Mouse (Mus musculus) heart, adult 2 months (tissue): Measurements from ENCODE around the gene Trak1. TPM values are rescaled to one million over a fixed set of nuclear protein-coding genes. Genes with fewer than 3 reads are reported as not detected.

ENCODE experiments used
- DNase-seq, 2 experiments: peaks; one replicate each; pipeline ENCODE4 v3.0.0; 2021
- H3K27ac ChIP-seq: fragments of 200-600 bp; 2 replicates; pipeline ENCODE4 v1.8.1; 2022
- H3K27me3 ChIP-seq: fragments of 200-500 bp; 2 replicates; pipeline ENCODE4 v1.6.1; 2012; ENCODE audit warnings: mild to moderate bottlenecking, low read length, inconsistent platforms, mixed read lengths; ENCODE audit not compliant: control insufficient read depth, insufficient read depth
- H3K36me3 ChIP-seq: fragments of 200-500 bp; 2 replicates; pipeline ENCODE4 v1.6.1; 2012; ENCODE audit warnings: low read length, inconsistent platforms; ENCODE audit not compliant: control insufficient read depth, insufficient read depth
- H3K4me1 ChIP-seq: fragments of 200-500 bp; 2 replicates; pipeline ENCODE4 v1.6.1; 2011; ENCODE audit warnings: low read length; ENCODE audit not compliant: control insufficient read depth, insufficient read depth
- H3K4me3 ChIP-seq: fragments of 200-600 bp; 2 replicates; pipeline ENCODE4 v1.8.1; 2022
- H3K79me2 ChIP-seq: fragments of 200-500 bp; replicated peaks from 2 replicates; pipeline ENCODE4 v1.6.1; 2012; ENCODE audit warnings: mild to moderate bottlenecking, inconsistent platforms, low read length, moderate library complexity, mixed read lengths; ENCODE audit not compliant: control insufficient read depth, insufficient read depth
- H3K9ac ChIP-seq: fragments of 200-500 bp; 2 replicates; pipeline ENCODE4 v1.6.1; 2012; ENCODE audit warnings: low read depth, mild to moderate bottlenecking, control low read depth, inconsistent platforms, low read length, mixed read lengths
- CTCF ChIP-seq: fragments of 200-600 bp; IDR thresholded peaks from 2 replicates; pipeline ENCODE4 v1.8.1; 2022; ENCODE audit warnings: antibody characterized with exemption, mild to moderate bottlenecking, moderate library complexity
- EP300 ChIP-seq: fragments of 200-500 bp; IDR thresholded peaks from 2 replicates; pipeline ENCODE4 v1.6.1; 2011; ENCODE audit warnings: low read depth, low read length, control low read depth; ENCODE audit not compliant: insufficient read depth
- POLR2A ChIP-seq: fragments of 200-500 bp; IDR thresholded peaks from 2 replicates; pipeline ENCODE4 v1.6.1; 2011; ENCODE audit warnings: mild to moderate bottlenecking, low read depth, low read length, control low read depth; ENCODE audit not compliant: insufficient read depth
- WGBS: fragments of 180-500 bp; shearing (Covaris S2); methylation state at CpG from one replicate; pipeline ENCODE4 v1.1.7; 2018; 5-methylcytosine and 5-hydroxymethylcytosine counted together
- intact Hi-C: fragments of 180-260 bp; cut with DNase I; formaldehyde crosslinking; loops from one replicate; pipeline ENCODE4 v1.15.1; 2025
- polyA plus RNA-seq: library from polyadenylated mRNA; depleted of rRNA; stranded (reverse); fragments of >200 nt; gene quantifications from 2 replicates; pipeline ENCODE4 v1.2.3, GENCODE M21; 2012
- total RNA-seq, 2 experiments: library from RNA; stranded (reverse); gene quantifications; 2 replicates each; pipeline ENCODE4 v1.2.3; 2021

The Trak1 gene
- total and polyA plus RNA-seq, 3 experiments: 170 to 302 (median 276) TPM

- H3K9ac ChIP-seq: no peak overlapping the region
- H3K79me2 ChIP-seq: no peaks in the 10 kb centered on the region
- H3K27ac ChIP-seq: no peak overlapping the region
- WGBS: 78% methylated on average over 11 of the region's 11 CpGs
- no peaks in the 10 kb centered on the region for H3K4me1 ChIP-seq
- no peaks in the 10 kb centered on the region for H3K36me3 ChIP-seq
- peaks cover 5% of the 10 kb centered on the region for H3K27me3 ChIP-seq
- H3K4me3 ChIP-seq: no peak overlapping the region
- no peak for TF ChIP-seq EP300
- TF ChIP-seq POLR2A: no peak
- no peak for TF ChIP-seq CTCF
- intact Hi-C loops: no loop called here
- DNase-seq: no peak
Measured at GRCm38 (mm10) chr9:121491592-121492240, 194.4 kb downstream of the Trak1 start.

DNA sequence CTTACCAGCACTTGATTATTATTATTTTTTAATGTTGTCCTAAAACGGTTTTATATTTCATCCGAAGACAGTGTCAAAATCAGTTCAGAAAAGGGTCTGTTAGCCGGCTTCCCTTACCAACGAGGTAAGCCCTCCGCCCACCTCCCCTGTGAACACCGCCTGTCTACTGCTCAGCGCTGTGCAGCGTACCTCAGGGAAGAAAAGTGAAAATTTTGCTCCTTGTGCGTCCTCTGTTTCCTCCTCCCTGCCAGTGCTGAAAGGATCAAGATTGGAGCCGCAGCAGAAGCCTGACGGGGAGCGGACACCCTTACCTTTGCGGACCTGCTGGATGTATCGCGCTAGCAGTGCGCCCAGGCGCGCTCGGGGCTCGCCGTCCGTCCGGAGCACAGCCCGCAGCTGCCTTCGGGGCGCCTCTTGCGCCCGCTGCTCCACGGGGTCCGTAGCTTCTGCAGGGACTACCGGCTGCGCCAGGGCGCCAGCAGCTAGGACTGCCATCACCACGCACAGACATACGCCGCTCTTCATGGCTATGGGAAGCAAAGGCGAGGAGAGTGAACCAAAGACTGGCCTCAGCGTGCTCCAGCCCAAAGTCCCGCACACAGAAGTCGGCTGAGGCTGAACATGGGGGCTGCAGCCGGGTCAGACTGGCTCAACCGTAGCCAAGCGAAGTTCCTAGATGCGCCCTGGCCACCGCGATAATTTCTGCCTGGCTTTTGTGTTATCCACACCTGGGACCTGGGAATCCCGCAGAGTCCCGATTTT is 196.9 kb downstream of the Trak1 start:
- Histone ChIP-seq H3K27ac (no peak overlapping the region), H3K36me3 (no peaks in the 10 kb centered on the region), H3K4me3 (no peak overlapping the region), H3K79me2 (no peaks in the 10 kb centered on the region), H3K27me3 (peaks cover 5% of the 10 kb centered on the region), H3K4me1 (no peaks in the 10 kb centered on the region), H3K9ac (no peak overlapping the region)
- TF ChIP-seq EP300: no peak
- no peak for TF ChIP-seq POLR2A
- no peak for TF ChIP-seq CTCF
- intact Hi-C loops: no loop called here
- DNase-seq: no peak
- WGBS: 5% methylated on average over 48 of the region's 48 CpGs

GRCm38 (mm10) chr9:121495529-121495928 is 198.2 kb downstream of the Trak1 start, which contains the start of gene Cck:
Gene Cck, minus strand, starts transcription at chr9:121495694.
- H3K4me3 ChIP-seq: no peak within 1 kb of the TSS
- intact Hi-C loops: no loop called here

DNA sequence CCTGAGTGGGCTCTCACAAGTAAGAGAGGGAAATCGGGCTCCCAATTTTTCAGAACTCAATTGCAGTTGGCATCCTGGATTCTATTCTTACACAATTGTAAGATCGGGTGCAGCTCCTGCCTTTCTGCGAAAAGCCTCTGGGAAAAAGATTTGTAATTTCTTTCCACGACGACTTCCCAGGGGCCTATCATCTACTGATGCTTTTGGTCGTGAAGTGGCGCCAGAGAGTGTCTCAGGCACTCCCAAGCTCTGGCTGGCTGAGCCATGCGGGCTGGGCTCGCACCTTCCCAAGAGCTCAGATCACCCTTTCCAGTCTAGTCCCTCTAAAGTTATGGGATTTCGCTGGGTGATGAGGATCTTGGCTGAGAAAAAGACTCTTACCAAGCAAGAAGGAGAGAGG is 198.8 kb downstream of the Trak1 start:
- Histone ChIP-seq H3K79me2 (no peaks in the 10 kb centered on the region), H3K9ac (no peak overlapping the region), H3K27ac (no peak overlapping the region), H3K27me3 (peaks cover 5% of the 10 kb centered on the region), H3K4me3 (no peak overlapping the region), H3K4me1 (no peaks in the 10 kb centered on the region), H3K36me3 (no peaks in the 10 kb centered on the region)
- WGBS: 37% methylated on average over 10 of the region's 10 CpGs
- no peak for DNase-seq
- intact Hi-C loops: no loop called here
- TF ChIP-seq POLR2A: no peak
- no peak for TF ChIP-seq EP300
- no peak for TF ChIP-seq CTCF

More at GRCm38 (mm10) chr9:121495529-121495928, 198.2 kb downstream of the Trak1 start, which contains the start of gene Cck:
- no peak within 1 kb of the TSS for H3K9ac ChIP-seq
- no peaks in the 10 kb centered on the region for H3K36me3 ChIP-seq
- peak; percentile 36 to 57 for DNase-seq
- H3K27me3 ChIP-seq: peaks cover 5% of the 10 kb centered on the region
- no peaks in the 10 kb centered on the region for H3K4me1 ChIP-seq
- no peak within 1 kb of the TSS for H3K27ac ChIP-seq
- no peak for TF ChIP-seq EP300
- TF ChIP-seq CTCF: no peak
- TF ChIP-seq POLR2A: no peak
- WGBS: 5% methylated on average over 12 of the region's 12 CpGs
- no peaks in the 10 kb centered on the region for H3K79me2 ChIP-seq

DNA sequence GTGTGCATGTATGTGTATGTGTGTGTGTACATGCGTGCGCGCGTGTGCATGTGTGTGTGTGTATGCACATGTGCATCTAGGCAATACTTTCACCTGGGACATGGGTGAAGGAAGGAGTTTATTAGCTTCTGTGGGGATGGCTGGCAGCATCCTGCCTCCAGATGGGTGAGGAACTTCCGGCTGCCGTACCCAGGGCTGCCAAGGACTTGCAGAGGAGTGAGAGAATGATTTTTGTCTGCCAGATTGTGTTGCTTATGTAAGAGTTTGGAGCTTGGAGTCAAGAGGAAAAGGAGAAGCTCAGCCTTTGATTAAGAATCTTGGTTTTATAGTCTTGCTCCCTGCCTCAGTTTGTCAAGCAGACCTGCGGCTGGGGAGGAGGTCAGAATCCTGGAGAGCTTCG is 208.0 kb downstream of the Trak1 start:
- intact Hi-C loops: no loop called here
- H3K4me3 ChIP-seq: no peak overlapping the region
- H3K4me1 ChIP-seq: no peaks in the 10 kb centered on the region
- TF ChIP-seq CTCF: no peak
- no peak for TF ChIP-seq POLR2A
- no peak for TF ChIP-seq EP300
- DNase-seq: no peak
- H3K79me2 ChIP-seq: no peaks in the 10 kb centered on the region
- H3K36me3 ChIP-seq: no peaks in the 10 kb centered on the region
- no peak overlapping the region for H3K9ac ChIP-seq
- H3K27me3 ChIP-seq: no peaks in the 10 kb centered on the region
- no peak overlapping the region for H3K27ac ChIP-seq
- 87% methylated on average over 8 of the region's 8 CpGs for WGBS

GRCm38 (mm10) chr9:121506478-121507180 is 209.3 kb downstream of the Trak1 start:
- WGBS: 61% methylated on average over 8 of the region's 8 CpGs
- intact Hi-C loops: no loop called here
- DNase-seq: no peak

More at GRCm38 (mm10) chr9:121506478-121507180, 209.3 kb downstream of the Trak1 start:
- H3K27me3 ChIP-seq: no peaks in the 10 kb centered on the region
- no peak overlapping the region for H3K4me3 ChIP-seq
- no peaks in the 10 kb centered on the region for H3K36me3 ChIP-seq
- H3K79me2 ChIP-seq: no peaks in the 10 kb centered on the region
- H3K4me1 ChIP-seq: no peaks in the 10 kb centered on the region
- H3K27ac ChIP-seq: no peak overlapping the region
- TF ChIP-seq CTCF (no peak), POLR2A (no peak), EP300 (no peak)
- H3K9ac ChIP-seq: no peak overlapping the region
